Mouse (Mus musculus): ENCODE data around the gene Irf6. TPM values are rescaled to one million over a fixed set of nuclear protein-coding genes. Genes with fewer than 3 reads are reported as not detected.

Irf6 gene
- total RNA-seq, 2 experiments from 2014 or later: 0.26 TPM; not detected in 1

DNA sequence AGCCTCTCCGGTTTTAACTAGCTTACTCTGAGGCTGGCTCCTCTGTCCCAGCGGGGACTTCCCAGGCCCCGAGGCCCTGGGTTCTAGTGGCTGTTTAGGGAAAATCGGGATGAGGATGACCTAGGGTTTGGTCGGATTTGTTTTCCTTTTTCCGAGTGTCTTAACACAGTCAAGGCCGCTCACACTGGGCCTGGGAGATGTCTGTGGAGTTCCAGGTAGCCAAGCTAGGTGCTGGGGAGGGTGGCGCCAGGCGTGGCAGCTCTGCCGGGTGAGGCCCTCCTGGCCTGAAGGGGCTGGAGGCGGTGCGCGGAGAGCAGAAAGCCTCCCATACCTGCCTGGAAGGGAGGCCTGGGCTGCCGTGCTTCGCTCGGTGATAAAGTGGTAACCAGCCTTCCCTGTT is 650 bp downstream of the Irf6 start:
- ATAC-seq (ENCODE audit: poor library complexity, severe bottlenecking): no peak

DNA sequence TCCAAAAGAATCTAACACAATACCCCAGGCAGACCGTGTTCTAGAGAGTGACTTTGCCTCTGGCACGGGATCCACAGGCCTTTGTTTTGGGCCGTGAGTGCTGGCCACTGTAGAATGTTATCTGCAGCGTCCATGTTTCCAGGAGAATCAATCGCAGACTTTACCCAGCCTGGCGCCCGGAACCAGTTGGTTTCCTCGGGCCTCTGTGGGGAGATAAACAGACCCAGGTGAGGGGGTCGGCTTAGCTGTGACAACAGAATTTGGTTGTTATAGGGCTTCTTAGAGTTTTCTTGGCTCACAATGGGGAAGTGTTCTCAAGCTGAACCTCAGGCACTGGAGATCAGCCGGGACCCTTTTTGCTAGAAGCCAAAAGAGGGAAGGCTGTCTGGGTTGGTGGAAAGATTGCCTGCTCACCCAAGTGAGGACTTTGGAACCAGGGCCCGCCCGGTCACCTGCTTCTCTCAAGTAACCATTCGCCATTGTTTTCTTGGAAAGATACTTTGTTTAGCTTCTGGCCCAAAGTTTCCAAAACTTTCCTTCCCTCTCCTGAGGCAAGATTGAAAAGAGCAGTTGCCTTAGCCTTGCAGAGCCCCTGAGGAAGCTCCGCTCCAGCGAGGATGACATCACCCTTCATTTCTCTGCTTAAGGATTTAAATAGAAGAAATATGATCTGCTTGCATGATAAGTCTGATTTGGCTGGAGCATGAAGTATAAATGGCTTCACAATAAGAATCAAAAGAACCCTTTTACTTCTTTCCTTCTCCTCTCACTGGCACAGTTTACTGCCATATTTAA is 3.6 kb downstream of the Irf6 start:
- no peak for ATAC-seq (ENCODE audit: poor library complexity, severe bottlenecking)

- ATAC-seq (ENCODE audit: poor library complexity, severe bottlenecking): no peak
Measured at GRCm38 (mm10) chr1:193157111-193157492, 4.2 kb downstream of the Irf6 start.

DNA sequence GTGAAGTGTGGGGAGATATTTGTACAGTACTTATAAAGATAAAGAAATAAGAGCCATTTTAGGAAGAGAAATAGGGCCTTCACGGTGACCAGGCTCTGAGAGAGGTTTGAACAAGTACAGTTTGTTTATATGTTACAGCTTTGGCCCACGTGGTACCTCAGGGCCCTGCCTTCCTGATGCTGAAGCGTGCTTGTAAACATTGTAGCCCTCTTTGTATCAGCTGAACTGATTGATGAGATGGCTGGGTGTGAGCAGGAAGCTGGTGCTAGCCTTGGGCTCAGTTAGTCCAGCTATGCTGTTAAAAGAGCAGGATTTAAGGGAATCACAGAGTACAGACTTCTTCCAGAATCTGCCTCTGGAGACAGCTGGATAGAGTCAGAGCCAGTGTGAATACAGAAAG is 6.3 kb downstream of the Irf6 start:
- no peak for ATAC-seq (ENCODE audit: poor library complexity, severe bottlenecking)

DNA sequence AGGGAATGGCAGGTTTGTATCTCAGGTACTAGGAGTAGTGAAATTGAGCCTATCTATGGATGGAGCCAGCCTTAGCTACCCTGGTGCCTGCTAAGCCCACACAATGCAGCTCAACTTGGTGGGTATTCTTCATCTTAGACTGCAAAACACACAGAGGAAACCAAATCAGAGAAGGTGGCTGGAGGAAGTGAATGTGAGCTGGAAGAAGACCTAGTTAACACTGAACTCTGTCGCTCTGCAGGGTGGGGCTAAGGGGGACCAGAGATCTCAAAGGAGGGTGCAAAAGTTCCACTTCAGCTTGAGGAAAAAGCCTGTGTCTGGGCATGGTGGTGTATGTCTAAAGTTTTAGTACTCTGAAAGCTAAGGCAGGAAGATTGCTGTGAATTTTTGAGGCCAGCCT is 6.7 kb downstream of the Irf6 start:
- ATAC-seq (ENCODE audit: poor library complexity, severe bottlenecking): peak; percentile 14; the same call in 1 of the 2 replicates

DNA sequence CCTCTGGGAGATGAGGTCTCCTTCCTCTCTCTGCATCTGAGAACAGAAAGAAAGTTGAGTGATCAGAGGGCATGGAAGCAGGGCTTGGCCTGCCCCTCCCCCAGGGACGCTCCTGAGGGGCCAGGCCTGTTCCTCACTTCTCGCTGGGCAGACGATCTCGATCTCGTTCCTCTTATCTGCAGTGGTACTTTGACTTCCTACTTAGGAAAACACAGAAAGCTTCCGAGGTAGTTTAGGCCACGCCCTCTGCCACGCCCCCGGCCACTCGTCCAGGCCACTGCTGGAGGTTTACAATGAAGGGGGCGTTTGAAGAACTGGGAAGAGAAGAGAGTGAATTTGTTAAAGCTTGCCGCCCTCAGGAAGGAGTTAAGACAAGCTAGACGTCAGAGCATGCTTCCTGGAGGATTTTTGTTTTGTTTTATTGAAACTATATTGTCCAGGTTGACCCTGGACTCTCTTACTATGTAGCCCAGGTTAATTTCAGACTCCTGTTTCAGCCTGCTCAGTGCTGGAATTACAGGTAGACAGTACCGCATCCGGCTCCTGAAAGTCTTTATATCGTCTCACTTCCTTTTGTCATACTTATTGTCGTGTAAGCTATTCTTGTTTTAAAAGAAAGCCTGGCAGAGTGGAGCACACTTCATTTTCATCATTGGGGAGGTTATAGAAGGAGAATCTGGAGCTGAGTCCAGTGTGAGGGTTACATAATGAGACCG is 7.6 kb downstream of the Irf6 start:
- peak; percentile 95 for ATAC-seq (ENCODE audit: poor library complexity, severe bottlenecking)

DNA sequence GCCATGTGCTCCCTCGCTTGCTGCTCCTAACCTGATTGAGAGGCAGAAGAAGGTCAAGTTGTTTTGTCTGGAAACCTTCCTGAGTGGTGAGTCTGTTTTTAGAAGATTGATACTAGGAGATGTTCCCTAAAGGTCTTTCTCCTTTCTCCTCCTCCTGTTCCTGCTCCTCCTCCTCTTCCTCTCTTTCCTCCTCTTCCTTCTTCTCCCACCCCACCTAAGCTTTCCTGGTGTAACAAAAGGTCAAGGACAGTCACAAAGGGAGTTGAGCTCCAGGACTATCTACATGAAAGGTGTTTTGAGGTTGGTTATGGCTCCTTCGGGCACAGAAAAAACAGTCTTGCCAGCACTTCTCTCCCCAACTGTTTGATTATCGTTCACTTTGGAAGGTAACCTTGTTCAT is 14.8 kb downstream of the Irf6 start, which contains the start of gene A130010J15Rik:
TSS of gene A130010J15Rik (plus strand) at position 301 of the 400 bp plus-strand sequence.
- ATAC-seq (ENCODE audit: poor library complexity, severe bottlenecking): no peak

DNA sequence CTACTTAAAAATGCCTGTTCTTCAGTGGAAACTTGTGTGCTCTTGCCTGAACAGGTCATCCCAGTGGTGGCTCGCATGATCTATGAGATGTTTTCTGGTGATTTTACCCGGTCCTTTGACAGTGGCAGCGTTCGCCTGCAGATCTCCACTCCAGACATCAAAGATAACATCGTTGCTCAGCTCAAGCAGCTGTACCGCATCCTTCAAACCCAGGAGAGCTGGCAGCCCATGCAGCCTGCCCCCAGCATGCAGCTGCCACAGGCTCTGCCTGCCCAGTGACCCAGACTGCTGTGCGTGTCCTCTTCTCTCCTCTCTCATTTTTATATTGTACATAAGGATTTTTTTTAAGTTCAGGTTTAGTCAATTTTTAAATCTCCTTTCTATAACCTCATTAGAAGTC is 16.3 kb downstream of the Irf6 start:
- no peak for ATAC-seq (ENCODE audit: poor library complexity, severe bottlenecking)

GRCm38 (mm10) chr1:193169856-193170255 is 16.9 kb downstream of the Irf6 start:
- no peak for ATAC-seq (ENCODE audit: poor library complexity, severe bottlenecking)

GRCm38 (mm10) chr1:193172991-193173809 is 20.3 kb downstream of the Irf6 start:
- peak; percentile 92 for ATAC-seq (ENCODE audit: poor library complexity, severe bottlenecking)

- no peak for ATAC-seq (ENCODE audit: poor library complexity, severe bottlenecking)
Measured at GRCm38 (mm10) chr1:193173810-193174129, 20.9 kb downstream of the Irf6 start.

DNA sequence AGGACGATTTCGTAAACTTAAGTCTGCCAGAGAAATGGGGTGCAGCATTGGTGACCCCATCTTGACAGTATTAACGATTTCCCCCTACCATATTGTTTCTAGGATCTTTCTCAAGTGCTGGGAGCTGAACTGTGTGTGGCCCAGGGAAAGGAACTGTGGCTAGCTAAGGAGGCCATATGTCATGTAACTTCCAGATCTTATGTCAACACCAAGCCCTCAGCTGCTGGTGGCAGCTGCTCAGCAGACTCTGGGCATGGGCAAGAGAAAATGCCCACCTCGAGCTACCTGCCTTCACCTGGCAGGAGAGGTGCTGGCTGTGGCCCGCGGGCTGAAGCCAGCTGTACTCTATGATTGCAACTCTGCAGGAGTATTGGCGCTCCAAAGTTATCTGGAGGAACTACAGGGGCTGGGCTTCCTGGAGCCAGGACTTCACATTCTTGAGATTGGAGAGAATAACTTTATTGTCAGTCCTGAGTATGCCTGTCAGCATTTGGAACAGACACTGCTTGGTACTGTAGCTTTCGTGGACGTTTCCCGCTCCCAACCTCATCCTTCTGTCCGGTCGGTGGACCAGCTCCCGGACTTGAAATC is 21.3 kb downstream of the Irf6 start:
- no peak for ATAC-seq (ENCODE audit: poor library complexity, severe bottlenecking)

DNA sequence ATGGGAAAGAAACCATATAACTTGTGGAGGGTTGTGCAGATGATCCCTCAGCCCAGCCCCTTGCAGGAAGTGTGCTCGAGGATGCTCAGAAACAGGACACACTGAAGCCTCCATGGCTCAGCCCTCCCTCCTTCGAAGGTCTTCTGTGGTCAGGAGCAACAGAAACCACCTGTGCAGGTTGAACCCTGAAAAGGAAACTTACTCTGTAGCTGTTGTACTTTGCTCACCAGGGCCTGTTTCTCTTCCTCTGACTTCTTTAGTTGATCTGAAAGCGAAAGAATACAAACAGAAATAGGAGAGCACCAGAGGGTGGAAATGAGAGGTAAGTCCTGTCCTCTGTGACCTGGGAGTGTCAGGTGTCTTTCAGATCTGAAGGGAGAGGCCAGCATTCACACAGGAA is 28.2 kb downstream of the Irf6 start:
- ATAC-seq (ENCODE audit: poor library complexity, severe bottlenecking): no peak

GRCm38 (mm10) chr1:193188257-193188656 is 35.3 kb downstream of the Irf6 start:
- ATAC-seq (ENCODE audit: poor library complexity, severe bottlenecking): no peak

- no peak for ATAC-seq (ENCODE audit: poor library complexity, severe bottlenecking)
Measured at GRCm38 (mm10) chr1:193189151-193189621, 36.3 kb downstream of the Irf6 start.

DNA sequence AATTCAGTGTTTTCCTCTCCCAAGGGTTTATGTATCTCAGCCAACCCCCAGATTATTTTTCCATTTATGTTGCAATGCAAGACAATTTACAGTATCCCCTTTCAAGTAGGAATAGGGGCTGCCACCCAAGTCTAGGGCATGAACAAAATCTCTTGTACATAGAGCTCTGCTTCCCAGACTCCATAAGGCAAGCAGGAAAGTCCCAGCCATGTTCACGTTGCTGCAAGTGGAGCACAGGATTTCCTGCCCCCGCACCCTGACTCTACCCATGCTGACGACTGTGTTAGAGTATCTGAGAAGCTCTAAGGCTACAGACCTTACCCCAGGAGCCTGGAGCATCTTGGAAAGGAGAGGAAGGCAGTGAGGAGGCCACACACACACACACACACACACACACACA is 36.9 kb downstream of the Irf6 start:
- ATAC-seq (ENCODE audit: poor library complexity, severe bottlenecking): no peak

DNA sequence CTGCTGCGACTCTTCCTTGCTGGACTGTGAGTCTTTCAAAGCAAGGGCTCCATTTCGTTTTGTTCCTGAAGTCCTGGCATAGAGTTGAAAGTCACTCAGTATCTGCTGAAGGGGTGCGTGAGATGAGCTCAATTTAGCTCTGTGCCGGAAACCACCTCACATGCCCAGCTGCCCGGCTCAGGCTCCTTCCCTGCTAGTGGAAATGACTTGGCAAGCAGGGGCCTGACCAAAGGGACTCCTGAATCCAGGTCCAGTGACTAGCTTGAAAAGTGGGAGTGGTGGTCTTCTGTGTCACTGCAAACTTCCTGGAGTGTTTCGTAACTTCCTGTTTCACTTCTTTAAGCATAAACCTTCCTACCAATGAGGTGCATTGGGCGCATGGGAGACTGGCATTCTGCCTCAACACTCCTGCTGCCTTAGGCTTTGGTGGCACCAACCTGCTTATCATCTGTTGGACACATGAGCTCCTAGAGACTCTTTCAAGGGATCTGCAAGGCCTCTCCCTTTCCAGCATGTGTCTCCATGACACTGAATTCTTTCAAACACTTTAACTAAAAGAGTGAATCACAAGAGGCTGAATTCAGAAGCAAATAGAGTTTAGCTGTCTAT is 38.9 kb downstream of the Irf6 start:
- peak; percentile 94 for ATAC-seq (ENCODE audit: poor library complexity, severe bottlenecking)

DNA sequence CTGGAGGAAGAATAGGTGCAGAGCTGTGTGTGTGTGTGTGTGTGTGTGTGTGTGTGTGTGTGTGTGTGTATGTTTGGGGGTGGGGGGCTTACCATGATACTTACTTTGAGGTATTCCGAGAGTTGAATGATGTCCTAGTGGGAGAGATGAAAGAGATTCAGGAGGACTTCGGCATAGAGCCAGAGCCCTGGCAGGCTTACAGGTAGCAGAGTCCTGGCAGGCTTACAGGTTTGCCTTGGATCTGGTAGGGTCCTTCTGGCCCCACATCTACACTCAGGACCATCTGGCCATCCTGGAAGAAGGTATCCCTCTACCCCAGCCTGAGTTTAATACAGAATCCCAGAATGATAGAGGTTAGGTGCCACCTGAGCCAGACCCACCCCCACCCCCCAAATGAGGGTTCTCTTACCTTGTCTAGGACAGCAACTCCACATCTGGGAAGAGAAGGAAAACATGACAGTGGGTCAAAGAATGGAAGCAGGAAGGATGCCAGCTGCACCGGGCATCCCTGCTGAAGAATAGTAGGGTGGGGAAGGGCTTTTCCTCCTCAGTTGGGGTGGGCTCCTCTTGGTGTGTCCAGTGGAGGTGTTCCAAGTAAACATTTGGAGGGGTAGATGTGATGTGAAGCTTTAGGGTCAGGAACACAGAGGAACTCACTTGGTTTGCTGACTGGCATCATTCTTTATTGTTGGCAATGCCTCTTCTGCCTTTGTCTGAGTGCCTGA is 41.7 kb downstream of the Irf6 start:
- ATAC-seq (ENCODE audit: poor library complexity, severe bottlenecking): no peak

DNA sequence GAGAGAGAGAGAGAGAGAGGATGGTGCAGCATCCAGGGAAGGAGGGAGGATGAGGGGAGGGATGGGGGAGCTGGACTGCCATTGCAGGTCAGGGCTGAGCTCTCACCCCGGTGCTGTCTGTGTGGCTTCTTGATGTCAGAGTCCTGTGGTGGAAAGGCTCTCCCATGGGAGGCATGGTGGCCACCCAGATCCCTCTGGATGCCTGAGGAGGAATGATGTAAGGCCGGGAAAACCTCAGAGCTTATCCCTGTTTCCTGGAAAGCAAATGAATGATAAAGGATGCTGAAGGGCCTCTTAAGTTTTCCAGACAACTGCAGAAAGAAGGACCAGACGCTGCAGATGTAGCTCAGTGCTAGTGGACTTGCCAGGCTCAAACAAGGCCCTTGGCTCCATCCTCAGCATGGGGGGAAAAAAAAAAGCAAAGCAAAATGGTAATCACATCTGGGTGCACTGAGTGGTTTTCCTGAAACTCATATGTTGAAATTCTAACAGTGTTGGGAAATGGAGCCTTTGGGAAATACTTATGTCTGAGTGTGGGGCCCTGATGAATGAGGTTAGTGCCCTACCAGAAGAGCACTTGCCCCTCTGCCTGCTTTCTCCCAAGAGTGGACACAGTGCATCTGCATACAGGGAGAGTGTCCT is 42.4 kb downstream of the Irf6 start:
- ATAC-seq (ENCODE audit: poor library complexity, severe bottlenecking): no peak

All from megakaryocyte, adult 5-6 weeks (primary cell).